Mouse (Mus musculus): ENCODE results near the gene Wscd2. TPM values are rescaled to one million over a fixed set of nuclear protein-coding genes. Genes with fewer than 3 reads are reported as not detected.

The Wscd2 gene
- polyA plus RNA-seq, 1 experiment from 2014 or later: 8.4 TPM

Other genes with a start within 250 kb of the Wscd2 start
- gene Sgsm1, start 179.5 kb upstream of the Wscd2 start, polyA plus RNA-seq (2015; fragmentation: Nextera tagmentation; extraction: Ambion mirVana): 14.7 and 15.7 TPM in 2 replicates
- gene Aym1, start 133.0 kb upstream of the Wscd2 start, polyA plus RNA-seq (2015; fragmentation: Nextera tagmentation; extraction: Ambion mirVana): not detected in 2 replicates
- gene Cmklr1, start 160.1 kb downstream of the Wscd2 start, polyA plus RNA-seq (2015; fragmentation: Nextera tagmentation; extraction: Ambion mirVana): 1.3 and 1.4 TPM in 2 replicates
- not detected in 2 replicates for gene 1700069L16Rik, start 234.4 kb downstream of the Wscd2 start, polyA plus RNA-seq (2015; fragmentation: Nextera tagmentation; extraction: Ambion mirVana)
- gene Ficd, start 245.5 kb downstream of the Wscd2 start, polyA plus RNA-seq (2015; fragmentation: Nextera tagmentation; extraction: Ambion mirVana): 7.8 and 9.0 TPM in 2 replicates

All from forebrain, embryonic 15.5 days (tissue).